Mouse (Mus musculus) ovary, postnatal 10 days (tissue): Measurements from ENCODE around the gene Tnxb.

ENCODE experiments used
- DNase-seq: peaks from one replicate; pipeline ENCODE4 v3.0.0; 2022; ENCODE audit warnings: low spot score

Gene Tnxb

DNA sequence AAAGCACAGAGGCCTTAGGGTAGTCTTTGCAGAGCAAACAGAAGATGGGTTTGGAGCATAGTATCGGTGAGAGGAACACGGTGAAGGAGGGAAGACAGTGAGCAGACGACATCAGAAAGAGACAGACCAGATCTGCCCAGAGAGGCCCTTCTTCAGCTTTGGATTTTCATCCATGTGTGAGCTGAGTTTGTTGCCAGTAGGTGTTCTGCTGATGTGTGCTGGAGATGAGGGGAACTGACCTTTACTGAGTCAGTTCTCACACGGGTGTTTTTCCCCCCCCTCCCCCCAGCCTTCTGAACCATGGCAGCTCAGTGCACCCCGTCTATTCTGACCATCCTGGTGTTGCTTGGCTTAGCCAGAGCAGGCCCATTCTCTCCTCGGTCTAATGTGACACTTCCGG lies at the start of gene Tnxb:
Tnxb (plus strand) TSS at position 301 of the 400 bp plus-strand sequence.
- no peak for DNase-seq

DNA sequence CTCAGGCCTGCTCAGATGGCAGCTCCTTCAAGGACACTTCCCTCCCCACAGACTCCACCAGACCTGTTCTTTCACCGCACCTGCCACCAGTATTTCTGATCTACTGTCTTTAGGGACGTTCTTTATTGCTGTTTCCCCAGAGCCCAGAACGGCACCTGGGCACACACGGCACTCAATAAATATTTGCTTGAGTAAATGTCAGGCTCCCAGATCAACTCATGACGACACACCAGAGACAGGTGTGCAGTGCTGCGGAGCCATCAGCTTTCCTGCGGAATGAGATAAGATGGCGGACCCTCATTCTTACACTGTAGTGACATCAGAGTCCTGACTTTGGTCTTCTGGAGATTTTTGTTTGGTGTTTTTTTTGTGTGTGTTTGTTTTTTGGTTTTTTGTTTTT lies 49.3 kb upstream of the Tnxb start:
- DNase-seq: no peak

GRCm38 (mm10) chr17:34623161-34623560 lies 47.2 kb upstream of the Tnxb start:
- no peak for DNase-seq

DNA sequence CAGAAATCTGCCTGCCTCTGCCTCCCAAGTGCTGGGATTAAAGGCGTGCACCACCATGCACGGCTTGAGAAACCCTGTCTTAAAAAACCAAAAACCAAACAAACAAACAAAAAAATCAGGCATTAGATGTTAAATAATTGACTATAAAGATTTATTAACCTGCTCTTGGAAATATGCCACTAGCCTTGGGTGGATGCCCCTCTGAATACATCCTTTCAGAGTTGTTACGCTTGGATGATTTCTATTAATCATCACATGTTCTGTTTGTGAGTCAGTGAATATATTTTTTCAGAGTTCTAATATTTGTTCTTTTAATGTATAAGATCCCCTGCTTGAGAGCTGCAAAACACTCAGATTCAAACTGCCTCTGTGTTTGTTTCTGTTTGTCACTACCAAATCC lies 45.4 kb upstream of the Tnxb start:
- no peak for DNase-seq

DNA sequence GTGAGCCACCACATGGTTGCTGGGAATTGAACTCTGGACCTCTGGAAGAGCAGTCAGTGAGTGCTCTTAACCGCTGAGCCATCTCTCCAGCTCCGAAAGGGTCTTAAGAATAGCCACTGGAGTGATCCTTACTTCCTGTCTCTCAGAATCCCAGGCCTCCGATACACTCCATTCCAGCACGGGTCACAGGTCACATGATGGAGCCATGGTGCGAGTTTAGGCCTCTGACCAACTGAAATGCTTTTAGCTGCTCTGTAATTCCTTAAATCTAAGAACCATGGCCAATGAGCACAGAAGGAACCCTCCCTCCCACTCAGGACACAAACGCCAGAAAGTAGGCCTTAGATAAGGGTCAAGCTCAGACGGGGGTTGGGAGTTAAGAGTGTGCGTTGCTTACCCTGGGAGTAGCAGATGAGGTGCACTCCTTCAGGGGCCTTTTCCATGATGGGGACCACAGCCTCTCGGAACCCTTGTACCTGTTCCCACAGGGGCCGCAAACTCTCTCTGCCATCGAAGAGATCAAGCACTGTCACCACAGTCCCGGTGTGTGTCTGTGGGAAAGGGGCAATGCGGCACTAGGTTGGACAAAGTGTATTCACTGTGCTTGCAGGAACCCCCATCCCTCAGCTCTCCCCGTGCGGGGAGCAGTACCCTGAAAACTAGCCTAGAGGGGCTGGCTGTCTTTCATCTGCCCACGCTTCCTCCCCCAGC lies 44.1 kb upstream of the Tnxb start:
- no peak for DNase-seq

- no peak for DNase-seq
These were observed 43.6 kb upstream of the Tnxb start for GRCm38 (mm10) chr17:34626773-34627092.

DNA sequence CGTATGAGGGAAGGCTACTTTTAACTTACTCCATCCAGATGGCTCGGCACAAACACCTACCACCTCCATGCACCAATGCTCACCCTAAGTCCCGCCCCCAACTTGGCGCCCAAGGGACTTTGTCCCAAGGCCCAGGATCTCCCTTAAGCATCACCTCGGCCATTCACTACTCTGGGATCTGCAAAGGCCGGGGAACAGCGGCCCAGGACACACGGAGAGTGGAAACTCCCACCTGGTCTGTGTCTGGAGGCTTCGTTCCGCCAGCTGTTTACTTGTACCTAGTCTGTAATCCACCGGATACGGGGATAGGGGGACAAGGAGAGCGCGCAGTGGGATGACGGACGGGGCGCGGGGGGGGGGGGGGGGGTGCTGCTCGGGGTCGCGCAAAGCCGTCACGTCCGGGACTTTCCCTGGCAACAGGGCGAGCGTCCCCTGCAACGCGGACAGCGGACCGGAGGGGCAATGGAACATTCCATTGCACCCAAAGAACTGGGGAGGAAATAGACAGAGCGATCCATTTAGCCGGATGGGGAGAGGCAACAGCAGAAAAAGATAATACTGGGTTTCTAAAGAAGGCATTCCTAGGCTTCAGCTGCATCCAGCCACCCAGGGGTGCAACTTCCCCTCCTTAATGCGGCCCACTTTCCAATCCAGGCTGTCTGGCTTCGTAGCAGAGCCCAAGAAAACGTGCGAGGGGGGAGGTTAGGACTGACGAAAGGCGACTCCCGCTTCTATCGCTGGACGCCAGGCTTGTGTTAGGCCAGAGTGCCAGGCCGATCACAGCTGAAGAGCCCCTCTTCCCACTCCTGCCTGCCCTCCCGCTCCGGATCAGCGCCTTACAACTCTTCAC lies 43.0 kb upstream of the Tnxb start:
- peak; percentile 64 for DNase-seq

DNA sequence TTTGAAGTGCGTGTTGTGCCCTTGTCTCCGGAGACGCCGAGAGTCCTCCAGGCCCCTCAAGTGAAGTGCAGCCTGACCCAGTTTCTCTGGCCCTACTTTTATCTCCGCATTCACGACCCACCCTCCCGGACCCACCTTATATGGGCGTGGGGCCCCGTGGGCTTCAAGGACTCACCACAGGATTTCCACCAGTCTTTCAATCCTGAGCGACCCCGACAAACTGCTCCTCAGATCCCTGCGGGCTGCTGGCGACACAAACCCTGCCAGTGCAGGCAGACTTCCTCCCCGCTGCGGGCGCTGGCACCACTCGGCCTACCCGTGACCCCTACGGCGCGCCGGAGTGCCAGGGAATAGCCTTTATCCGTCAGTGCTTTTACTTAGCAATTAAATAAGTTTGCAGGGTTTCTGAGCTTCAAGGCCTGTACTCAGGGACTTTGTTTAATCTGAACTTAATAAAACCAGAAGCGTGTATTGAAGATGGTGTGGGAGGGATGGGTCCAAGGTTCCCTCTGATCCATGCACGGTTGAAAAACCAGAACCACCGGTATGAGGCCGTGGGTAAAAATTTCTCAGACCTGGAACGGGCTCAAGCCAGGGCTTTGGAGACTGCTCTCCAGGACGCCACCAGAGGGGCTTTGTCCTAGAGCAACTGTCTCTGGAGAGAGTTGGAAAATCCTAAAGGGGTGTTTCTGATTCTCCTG lies 42.2 kb upstream of the Tnxb start, which contains the start of gene Ppt2:
Ppt2 (minus strand) TSS at position 568 of the 701 bp plus-strand sequence.
- peak; percentile 42 for DNase-seq

DNA sequence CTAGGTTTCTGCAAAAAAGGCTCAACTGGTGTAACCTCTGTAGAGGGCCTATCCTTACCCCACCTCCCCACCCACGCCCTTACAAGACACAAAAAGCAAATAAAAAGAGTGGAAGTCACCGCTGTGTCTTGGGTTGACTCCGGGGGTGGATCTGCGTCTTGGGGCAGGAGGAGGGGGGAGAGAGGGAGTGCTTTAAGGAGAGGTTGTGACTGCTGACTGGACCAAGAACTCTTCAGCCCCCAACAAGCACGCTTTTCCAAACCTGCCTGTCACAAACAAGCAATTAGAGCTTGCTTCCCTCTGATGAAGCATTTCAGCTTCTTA lies 41.7 kb upstream of the Tnxb start:
- DNase-seq: no peak

- no peak for DNase-seq
These were observed 41.0 kb upstream of the Tnxb start, which contains the start of gene Prrt1 for GRCm38 (mm10) chr17:34629221-34629751. Gene Prrt1 (plus strand): TSS chr17:34629533.

DNA sequence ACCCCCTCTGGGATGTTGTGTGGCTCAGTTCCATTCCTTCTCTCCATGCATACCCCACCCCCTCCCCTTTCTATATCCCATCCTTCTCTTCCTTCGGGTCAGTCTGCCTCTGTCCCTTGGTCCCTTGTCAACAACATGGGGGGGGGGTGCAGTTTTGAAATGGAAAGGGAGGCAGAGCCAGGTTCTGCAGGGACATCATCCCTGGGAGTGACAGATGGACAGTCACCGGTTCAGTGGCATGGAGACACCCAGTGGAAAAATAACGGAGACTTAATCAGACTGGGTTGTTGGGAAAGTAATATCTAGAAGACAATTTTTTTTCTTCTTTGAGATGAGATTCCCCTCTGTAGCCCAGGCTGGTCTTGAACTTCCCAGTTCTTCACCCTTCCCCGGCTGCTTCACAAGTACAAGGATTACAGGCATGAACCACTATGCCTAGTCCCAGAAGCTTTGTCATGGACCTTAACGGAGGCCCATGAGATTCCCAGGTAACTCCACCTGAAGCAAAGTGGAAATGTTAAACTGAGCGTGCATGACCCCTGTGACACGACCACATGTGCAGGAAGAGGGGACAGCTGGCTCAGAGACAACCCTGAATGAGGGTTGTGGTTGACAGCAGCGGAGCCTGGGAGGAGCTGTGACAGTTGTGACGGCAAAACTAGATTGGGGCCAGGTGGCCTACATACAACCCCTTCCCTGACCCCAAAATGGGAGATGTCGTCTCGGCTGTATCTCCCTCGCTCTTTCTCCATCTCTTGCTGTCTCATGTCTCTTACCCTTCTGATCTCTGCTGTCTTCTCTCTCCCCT lies 40.3 kb upstream of the Tnxb start:
- no peak for DNase-seq

GRCm38 (mm10) chr17:34630761-34631301 lies 39.5 kb upstream of the Tnxb start:
- DNase-seq: no peak

DNA sequence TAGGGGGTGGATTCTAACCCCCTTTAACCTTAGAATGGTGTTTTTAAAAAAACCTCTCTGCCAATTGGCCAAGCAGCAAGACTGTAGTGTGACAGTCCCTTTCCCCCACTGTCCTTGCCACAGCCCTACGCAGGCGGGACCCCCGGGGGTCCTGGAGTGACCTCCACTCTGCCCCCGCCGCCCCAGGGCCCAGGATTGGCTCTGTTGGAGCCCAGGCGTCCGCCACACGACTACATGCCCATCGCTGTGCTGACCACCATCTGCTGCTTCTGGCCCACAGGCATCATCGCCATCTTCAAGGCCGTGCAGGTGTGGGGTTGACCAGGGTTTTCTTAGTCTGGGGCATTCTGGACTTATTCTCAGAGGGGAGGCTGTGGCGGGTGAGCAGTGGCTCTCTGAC lies 38.7 kb upstream of the Tnxb start:
- no peak for DNase-seq

GRCm38 (mm10) chr17:34632261-34632691 lies 38.1 kb upstream of the Tnxb start:
- DNase-seq: peak; percentile 63

DNA sequence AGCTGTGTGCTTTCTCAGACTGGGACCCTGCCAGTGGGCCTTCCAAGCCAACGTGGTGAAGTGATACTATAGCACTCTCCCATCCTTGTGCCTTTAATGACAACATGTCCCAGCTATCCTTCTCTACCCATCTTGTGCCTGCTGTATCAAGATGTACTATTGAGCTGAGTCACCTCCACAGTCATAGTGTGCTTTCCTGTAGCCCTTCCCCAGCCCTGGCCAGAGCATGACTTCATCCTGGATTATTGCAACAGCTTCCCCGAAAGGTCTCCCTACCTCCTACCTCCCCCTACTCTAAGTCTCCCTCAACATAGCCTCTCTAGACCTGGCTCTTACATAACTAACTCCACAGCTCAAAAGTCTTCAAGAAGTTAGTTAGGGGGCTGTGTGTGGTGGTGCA lies 34.7 kb upstream of the Tnxb start:
- DNase-seq: no peak

- DNase-seq: no peak
These were observed 32.9 kb upstream of the Tnxb start for GRCm38 (mm10) chr17:34637459-34637858.

- no peak for DNase-seq
These were observed 30.7 kb upstream of the Tnxb start for GRCm38 (mm10) chr17:34639461-34640255.

- no peak for DNase-seq
These were observed 29.3 kb upstream of the Tnxb start for GRCm38 (mm10) chr17:34640778-34641601.

DNA sequence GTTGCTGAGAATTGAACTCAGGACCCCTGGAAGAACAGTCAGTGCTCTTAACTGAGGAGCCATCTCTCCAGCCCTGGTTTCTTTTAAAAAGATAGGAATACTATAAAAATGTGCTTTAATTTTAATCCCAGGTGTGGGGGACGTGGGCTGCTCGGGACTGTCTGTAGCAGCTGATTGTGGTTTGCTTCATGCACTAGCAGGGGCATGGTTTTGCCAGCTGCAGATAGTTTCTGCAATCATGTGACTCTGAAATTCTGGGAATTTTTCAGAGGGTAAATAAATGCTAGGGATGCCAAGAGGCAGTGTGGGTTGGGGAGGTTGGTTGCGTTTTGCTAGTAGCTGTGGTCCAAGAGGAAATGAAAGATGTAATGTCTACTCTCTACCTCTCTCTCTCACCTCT lies 28.4 kb upstream of the Tnxb start:
- DNase-seq: no peak

DNA sequence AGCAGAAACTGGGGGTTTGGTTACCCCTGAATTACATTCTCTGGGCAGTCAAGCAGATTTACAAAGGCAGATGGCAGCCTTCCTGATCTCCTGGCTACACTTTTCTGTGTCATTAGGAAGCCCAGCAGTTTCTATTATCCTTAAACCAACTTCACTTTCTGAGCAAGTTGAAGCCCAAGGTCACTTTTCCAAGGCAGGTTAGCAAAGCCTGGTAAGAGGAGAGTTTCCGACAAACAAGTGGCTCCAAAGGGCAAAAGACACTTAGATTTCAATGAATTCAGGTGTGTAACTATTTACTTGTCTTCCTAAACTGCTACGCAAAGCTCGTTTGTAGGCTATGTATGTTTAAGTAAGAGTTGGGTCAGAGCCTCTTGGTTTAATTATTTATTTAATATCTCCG lies 27.0 kb upstream of the Tnxb start:
- no peak for DNase-seq
